Mouse (Mus musculus) NIH3T3 (cell line): ENCODE measurements around the gene Stim2.
A peak's percentile ranks its signal among the peaks of the same experiment; 100 is the strongest.

Experiments
- DNase-seq: peaks from one replicate; pipeline ENCODE4 v3.0.0-alpha.2; 2012; ENCODE audit warnings: low read depth

Stim2 gene

DNA sequence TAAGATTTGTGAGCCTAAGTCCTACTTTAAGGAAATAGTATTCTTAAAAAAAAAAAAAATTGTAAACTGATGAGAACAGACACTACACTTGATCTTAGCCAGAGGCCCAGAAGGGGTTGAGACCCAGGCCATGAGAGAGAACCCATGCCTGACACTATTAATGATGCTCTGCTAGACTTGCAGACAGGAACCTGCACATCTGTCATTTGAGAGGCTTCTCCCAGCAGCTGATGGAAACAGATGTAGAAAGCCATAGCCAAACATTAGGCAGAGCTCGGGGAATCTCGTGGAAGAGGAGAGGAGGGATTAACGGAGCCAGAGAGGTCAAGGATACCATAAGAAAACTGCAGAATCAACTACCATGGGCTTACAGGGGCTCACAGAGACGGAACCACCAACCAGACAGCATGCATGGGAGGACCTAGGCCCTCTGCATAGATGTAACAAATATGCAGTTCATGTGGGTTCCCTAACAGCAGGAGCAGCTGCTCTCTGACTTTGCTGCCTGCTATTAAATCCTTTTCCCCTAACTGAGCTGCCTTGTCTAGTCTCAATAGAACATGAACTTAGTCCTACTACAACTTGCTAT, 50.9 kb downstream of the Stim2 start:
- no peak for DNase-seq

- DNase-seq = no peak
These were observed 51.6 kb downstream of the Stim2 start for GRCm38 (mm10) chr5:54049940-54050339.

DNA sequence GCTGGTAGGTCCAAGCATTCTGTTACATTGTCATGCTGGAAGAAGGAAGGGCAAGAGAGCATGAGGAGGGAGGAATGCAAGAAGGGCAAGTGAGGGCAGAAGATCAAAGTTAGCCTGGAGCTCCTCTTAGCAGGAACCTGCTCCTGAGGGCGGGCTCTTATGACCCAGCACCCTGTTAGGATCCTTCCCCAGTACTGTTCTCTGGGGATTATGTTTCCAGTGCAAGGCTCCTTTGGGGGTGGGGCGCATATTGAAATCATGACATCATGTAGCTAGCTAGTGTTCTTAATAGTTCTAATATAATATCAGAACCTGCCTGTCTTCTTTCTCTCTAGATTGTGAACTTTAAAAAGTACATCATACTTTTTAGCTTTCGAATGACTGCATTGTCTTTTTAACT, 52.8 kb downstream of the Stim2 start:
- peak; percentile 7 for DNase-seq

DNA sequence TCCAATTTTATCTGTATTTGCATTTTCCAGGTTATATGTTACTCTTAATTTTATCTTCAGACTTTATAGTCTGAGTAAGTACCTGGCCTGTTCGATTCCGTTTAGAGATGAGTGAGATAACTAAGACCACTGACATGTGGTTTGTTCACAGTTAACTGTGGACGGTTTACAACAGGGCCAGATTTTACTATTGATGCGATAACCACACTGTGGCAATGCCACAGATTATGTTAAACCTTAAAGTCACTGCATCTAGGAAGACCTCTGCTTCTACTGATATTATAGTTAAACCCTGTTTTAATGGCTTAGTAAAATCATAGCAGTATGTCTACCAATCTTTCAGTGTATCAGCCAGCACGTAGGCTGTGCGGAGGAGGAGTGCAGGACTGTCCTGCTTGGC, 53.9 kb downstream of the Stim2 start:
- no peak for DNase-seq

GRCm38 (mm10) chr5:54053673-54054366, 55.5 kb downstream of the Stim2 start:
- DNase-seq = no peak

- no peak for DNase-seq
These were observed 58.0 kb downstream of the Stim2 start for GRCm38 (mm10) chr5:54056266-54056665.

DNA sequence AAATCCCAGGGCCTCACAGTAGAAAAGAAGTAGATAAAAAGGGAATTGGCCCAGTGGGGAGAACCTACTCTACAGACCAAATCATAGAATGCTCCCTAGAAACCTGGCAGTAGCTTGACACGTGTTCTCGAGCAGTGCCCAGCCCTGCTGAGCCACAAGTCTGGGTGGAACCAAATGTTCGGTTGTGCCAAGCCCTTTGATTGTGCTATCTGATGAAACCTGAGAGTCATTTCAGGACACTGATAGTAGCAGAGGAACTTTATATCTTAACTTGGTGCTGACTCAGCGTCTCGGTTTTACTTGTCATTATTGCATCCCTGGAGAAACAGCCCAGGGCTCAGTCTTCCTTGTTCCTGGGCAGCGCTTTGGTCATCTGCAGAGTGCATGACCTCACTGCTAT, 61.7 kb downstream of the Stim2 start:
- no peak for DNase-seq

GRCm38 (mm10) chr5:54062079-54062478, 63.8 kb downstream of the Stim2 start:
- DNase-seq = no peak

DNA sequence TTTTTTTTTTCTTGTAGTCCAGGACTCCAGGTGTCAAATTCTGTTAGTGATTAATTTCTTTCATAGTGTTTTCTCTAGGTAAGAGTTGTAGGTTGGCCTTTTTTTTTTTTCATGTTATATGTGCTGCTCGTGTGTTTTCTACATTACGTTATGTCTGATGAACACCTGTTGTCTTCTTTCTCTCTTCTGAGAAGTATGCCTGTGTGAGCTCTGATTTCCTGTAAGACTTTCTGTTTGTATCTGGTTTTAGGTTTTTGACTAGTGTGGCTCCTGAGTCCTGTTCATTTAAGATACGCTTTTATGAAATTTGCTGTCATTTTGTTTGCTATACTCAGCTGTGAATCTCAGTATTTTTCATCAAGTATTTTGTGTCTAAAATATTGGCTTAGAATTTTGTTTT, 69.3 kb downstream of the Stim2 start:
- DNase-seq = no peak

GRCm38 (mm10) chr5:54070549-54070948, 72.2 kb downstream of the Stim2 start:
- DNase-seq = no peak

DNA sequence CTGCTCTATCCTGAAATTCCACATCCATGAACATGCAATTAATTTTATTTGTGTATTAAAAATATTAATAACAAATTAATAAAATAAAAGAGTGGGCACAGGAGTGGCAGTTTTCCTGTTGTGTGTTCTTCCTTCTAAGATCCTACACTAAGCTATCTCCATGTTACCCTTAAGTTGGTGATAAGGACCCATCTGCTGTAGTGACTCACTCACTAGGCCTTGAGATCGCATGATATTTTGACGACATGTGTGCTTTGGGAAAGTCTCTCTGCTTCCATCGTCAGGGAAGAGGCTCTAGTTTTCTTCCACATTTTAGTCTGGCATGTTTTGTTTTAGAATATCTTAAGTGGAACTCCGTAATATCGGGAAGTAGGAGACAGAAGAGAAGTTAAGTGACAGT, 73.0 kb downstream of the Stim2 start:
- DNase-seq = no peak

- no peak for DNase-seq
These were observed 73.4 kb downstream of the Stim2 start for GRCm38 (mm10) chr5:54071705-54072104.

DNA sequence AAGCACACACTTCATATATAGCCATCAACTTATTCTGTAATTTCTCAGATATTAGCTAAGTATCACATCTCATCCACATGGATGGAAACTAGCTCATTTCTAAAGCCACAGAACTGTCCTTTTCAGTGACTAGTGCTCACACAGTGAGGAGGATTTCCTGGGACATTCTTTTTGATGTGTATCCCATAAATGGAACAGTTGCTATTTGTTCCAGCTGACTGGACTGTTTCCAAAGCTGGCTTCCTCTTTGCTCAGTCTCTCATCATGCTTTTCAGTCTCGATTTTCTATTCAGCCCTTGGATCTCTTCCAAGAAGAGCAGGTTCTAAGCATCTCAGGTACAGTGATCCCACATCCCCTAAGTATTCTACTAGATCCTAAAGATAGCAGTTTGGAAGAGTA, 75.0 kb downstream of the Stim2 start:
- peak; percentile 14 for DNase-seq

GRCm38 (mm10) chr5:54079997-54080396, 81.7 kb downstream of the Stim2 start:
- DNase-seq = no peak

DNA sequence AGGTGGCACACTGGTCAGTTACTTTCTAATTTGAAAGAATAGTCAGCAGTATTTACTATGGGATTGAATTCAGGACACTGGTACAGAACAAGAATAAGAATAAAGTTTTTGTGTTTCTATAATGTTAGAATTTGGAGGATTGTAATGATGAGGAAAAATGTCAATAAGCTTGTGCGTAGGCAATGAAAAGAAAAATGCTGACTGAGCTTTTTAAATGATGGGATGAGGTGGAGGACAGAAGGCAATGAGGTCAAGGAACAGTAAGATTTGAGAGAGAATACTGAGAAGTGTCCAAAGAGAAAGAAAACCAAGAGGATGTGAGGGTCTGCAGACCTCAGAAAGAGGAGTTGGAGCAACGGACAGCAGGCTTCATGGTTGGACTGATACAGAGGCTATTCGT, 89.6 kb downstream of the Stim2 start:
- no peak for DNase-seq

GRCm38 (mm10) chr5:54098219-54098618, 99.9 kb downstream of the Stim2 start:
- no peak for DNase-seq

- peak; percentile 73 for DNase-seq
These were observed 102.6 kb downstream of the Stim2 start for GRCm38 (mm10) chr5:54100916-54101315.

GRCm38 (mm10) chr5:54101318-54101717, 103.0 kb downstream of the Stim2 start:
- no peak for DNase-seq

DNA sequence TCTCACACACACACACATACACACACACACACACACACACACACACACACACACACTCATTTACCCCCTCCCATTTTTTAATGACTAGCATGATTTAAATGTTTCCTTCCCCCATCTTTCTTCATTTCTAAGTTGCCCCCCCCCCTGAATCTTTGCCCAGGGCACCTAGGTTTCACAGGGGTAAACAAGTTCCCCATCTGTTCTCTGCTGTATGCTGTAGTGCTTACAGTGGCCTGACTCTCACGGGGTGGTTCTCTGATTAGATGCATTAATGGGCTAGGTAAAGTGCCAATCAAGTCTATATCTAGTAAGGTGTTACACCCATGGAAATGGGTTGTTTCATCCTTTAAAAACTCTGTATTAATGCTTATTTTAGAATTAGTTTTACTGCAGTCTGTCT, 103.7 kb downstream of the Stim2 start:
- DNase-seq = no peak

GRCm38 (mm10) chr5:54106669-54107068, 108.4 kb downstream of the Stim2 start:
- no peak for DNase-seq

DNA sequence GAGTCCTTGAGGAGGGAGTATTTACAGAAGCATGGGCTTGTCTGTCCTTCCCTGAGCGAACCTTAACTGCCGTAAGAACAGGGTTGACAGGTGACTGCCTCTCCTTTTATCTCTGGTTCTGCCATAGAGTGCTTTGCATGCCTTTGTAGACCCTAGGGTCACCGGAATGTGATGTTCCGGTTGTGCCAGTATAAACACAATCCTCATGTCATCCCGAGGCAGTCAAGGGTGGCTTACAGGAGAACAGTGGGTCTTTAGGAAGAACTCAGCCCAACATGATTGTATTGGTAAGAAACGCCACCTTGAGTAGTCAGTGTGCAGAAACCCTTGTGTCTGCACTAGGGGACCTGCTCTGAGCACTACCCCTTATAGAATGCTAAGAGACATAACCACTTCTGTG, 108.8 kb downstream of the Stim2 start:
- no peak for DNase-seq

DNA sequence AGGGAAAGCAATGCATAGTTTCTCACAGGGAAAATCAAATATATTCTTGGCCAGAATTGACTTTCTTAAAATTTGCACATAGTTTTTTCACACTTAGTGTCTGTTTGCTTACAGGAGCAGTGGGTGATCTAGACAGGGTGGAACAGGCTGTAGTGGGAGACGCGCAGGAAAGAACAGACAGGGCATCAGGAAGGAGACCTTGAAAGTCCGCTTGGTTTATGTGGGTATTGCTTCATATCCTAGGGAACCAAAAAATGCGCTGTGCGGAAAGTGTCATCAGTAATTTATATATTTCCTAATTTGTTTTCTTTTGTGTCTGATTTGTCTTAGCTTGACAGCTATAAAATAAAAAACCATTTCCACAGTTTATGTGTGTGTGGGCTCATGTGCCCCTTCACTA, 110.8 kb downstream of the Stim2 start:
- DNase-seq = no peak

DNA sequence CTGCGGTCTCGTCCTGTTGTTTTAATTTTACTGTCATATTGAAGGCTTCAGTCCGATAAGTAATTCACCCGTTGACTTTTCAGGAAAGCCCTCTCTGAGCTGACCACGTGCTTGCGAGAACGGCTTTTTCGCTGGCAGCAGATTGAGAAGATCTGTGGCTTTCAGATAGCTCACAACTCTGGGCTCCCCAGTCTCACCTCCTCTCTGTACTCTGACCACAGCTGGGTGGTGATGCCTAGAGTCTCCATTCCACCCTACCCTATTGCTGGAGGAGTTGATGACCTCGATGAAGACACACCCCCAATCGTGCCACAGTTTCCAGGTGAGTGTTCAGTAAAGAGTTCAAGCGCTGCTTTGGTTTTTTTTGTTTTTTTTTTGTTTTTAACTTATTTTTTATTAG, 112.5 kb downstream of the Stim2 start:
- DNase-seq = no peak

DNA sequence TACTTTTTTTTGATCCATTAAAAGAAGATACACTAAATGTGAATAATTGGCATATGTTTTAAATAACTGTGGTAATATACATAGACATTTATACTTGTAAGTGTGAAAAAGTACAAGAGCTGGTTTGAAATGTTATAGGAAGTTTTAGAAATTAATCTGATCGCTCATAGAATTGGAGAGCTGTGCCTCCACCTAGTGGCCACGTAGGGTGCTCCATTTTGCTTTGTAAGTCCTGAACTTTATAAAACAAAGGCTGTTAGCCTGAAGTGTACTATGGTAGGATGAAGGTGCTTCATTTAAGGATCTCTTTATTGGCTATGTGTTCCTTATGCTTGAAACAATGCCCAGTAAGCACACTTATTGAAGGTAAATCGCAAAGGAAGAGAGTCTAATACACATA, 115.0 kb downstream of the Stim2 start:
- peak; percentile 85 for DNase-seq
